Mouse (Mus musculus): Measurements from ENCODE around the gene Bfsp2. TPM values are rescaled to one million over a fixed set of nuclear protein-coding genes. Genes with fewer than 3 reads are reported as not detected.

The Bfsp2 gene
- total RNA-seq, 2 experiments from 2014 or later: 0.35 to 0.48 TPM

- intact Hi-C loops (cut with DNase I): no loop called here
- DNase-seq: no peak
Observed at GRCm38 (mm10) chr9:103489096-103489495, 8.9 kb upstream of the Bfsp2 start.

GRCm38 (mm10) chr9:103486262-103486661 lies 6.0 kb upstream of the Bfsp2 start:
- DNase-seq: no peak
- intact Hi-C loops (cut with DNase I): no loop called here

DNA sequence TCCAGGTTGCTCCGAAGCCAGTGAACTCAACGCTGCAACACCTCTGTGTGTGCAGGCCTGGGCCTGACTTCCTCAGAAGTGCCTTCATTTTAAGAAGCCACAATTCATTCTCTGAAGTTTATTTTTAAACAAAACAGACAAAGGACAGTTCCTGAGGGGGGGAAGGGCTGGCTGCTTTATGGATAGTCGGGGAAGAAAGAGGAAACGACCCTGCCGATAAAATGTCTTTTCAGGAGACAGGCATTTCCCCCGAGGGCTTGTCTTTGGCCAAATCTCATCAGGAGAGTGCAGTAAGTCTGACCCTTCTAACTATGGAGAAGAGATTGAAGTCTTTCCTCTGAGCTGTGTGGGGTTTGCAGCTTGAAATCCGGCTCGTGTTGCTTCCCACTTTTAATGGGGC lies 5.4 kb upstream of the Bfsp2 start:
- intact Hi-C loops (cut with DNase I): no loop called here
- no peak for DNase-seq

DNA sequence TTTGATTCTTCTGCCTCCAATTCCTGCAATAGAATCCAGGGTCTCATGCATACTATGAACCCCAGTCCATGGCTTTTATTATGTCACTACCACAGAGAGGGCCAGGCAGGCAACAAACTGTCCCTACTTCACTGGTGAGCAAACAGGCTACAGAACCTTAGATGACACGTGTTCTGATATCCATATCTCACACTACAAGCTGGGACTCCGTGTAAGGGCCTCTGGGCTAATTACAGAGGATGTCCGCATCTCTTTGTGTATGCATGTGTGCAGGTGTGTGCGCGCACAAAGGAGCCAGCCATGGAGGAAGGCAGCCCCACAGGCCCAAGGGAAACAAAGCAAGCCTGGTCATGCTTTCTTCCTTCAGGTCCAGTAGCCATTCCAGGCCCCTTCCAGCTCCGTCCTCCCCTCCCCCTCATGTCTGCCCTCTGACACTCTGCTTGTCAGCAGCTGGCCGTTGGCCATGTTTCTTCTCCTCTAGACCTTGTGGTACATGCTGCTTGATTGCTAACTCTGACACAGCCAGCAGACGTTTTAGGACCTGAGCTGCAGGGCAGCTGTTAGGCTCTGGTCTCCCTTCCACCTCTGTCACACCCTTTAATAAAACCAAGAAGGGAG lies 492 bp upstream of the Bfsp2 start:
- intact Hi-C loops (cut with DNase I): no loop called here
- peak; percentile 76 to 77 for DNase-seq

DNA sequence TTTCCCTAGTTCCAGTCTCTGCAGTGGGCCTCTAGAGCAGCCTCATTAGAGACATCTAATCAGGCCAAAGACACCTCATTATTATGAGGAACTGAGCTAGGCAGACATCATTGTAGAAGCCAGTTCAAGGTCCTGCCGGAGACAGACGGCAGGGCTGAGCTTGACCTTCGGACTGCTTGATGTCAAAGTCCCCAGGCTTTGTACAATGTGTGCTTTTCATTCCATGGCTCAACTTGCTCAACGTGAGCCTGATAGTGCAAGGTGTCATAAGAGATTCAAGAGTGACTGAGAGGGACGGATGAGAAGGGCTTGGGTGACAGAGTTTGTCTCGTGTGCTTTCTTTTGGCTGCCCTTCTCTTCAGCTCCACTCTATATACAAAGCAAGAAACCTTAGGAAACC lies 4.8 kb downstream of the Bfsp2 start:
- intact Hi-C loops (cut with DNase I): loop anchor here (10.0 kb wide), 1 partner anchor 261 kb away; no protein-coding TSS in a partner anchor
- no peak for DNase-seq

DNA sequence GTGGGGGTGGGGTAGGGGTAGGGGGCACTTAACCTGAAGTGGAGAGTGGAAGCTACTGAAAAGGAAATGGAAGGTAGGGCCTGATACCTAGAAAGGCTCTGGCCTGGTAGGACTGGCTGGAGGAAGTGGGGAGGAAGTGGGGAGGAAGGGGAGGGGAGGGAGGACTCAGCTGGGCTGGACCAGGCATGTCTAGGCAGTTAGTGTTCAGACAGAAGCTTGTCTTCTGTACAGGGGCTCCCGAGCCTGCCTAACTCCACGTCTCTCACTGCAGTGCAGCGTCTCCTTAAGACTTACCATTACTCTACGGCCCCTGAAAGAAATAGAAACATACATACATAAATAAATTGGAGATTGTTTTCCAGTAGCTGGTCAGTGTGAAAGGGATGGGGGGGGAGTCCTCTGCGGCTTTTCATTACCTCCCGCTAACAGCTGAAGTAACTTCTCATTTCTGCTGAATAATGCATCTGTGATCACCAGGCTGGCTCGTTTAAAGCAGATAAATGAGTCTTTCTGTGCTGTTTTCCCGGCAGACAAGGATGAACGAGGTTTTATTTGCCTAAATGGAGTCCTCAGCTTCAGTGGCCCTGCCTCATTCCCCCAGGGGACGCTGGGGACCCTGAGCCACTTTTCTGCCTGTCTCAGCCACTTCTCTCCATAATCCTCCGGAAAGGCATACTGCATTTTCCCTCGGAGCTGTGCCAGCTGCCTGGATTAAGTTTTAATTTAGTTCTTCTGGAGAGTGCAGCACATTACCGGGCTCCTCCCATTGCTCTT lies 6.1 kb downstream of the Bfsp2 start:
- intact Hi-C loops (cut with DNase I): loop anchor here (10.0 kb wide), 1 partner anchor 259 kb away; no protein-coding TSS in a partner anchor

GRCm38 (mm10) chr9:103471784-103472183 lies 8.4 kb downstream of the Bfsp2 start:
- intact Hi-C loops (cut with DNase I): loop anchor here (10.0 kb wide), 1 partner anchor 257 kb away; no protein-coding TSS in a partner anchor
- DNase-seq: no peak

More for the DNA sequence above, 6.1 kb downstream of the Bfsp2 start:
- no peak for DNase-seq

DNA sequence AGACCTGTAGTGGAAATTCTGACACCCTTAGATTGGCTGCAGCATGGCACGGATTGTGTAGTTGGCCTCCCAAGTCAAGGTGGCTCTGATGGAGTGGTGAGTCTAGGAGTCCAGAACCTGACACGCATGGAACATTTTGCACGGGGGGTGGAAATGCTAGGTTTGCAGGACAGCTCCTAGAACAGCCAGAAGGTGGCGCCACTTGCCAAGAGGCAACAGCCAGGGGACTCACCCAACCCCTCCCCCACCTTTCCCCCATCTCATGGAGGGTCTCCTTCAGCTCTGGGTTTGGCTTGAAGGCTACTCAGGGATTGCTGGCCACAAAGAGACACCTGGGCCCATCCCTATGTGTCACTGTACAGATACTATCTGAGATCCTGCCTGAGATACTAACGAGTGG lies 10.7 kb downstream of the Bfsp2 start:
- no peak for DNase-seq
- intact Hi-C loops (cut with DNase I): no loop called here

DNA sequence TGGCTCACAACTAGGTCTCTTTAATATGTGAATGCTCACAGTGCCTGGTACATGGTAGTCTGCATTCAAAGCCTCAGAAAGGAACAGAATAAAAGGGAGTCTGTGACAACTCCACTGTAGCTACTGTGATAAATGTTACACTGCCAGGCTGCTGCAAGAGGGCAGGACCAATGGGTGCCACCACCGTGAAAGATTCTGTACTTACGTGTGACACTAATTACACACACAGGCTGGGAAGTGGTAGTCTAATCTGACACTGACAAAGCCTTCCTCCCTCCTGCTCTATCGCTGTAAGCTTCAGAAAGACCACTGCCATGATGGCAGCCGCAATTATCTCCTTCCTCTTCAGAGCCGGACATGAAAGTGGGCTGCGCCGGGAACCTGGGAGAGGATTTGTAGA lies 11.3 kb downstream of the Bfsp2 start:
- intact Hi-C loops (cut with DNase I): no loop called here
- DNase-seq: no peak

DNA sequence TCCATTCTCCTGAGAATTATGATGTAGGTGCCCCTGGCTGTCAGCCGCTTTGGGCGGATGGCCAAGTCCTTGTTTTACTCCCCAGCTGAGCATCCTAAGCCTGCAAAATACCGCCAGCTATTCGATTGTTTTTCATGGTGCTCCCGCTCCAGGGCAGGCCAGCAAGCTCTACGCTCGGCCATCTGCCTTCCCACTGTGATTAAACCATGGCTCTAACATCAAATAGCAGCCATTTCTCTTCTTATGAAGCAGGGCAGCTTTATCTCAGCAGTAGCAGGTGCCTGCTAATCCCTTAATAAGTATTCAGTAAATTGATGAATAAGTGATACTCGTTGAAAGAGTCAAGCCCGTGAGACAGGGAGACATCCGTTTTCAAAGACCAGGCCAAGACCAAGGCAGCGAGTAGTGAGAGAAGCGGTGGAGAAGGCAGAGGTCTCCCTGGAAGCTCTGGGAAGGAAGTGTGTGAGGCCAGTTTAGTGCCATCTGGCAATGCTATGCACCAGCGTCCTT lies 14.5 kb downstream of the Bfsp2 start:
- DNase-seq: no peak
- intact Hi-C loops (cut with DNase I): no loop called here

DNA sequence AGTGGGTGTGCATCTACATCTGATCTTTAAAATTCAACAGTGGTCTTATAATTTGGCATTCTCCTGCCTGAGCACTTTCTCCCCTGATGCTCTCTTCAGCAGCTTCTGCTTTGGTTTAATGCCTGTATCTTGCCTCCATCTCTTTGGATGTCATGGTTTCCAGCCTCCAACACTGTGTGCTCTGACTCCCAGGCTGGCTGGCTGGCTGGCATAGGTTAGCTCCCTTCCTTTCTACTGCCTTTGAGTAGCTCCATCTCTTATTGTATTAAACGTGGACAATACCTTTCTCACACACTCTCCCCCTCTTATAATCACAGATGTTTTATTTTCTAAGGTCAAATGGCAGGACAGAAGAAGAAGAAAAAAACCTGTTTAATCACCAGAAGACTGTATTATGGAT lies 14.9 kb downstream of the Bfsp2 start:
- no peak for DNase-seq
- intact Hi-C loops (cut with DNase I): no loop called here

GRCm38 (mm10) chr9:103463833-103464232 lies 16.4 kb downstream of the Bfsp2 start:
- intact Hi-C loops (cut with DNase I): no loop called here
- peak in 1 of 2 experiments; percentile 22 for DNase-seq

- intact Hi-C loops (cut with DNase I): no loop called here
- no peak for DNase-seq
Observed at GRCm38 (mm10) chr9:103459839-103460238, 20.4 kb downstream of the Bfsp2 start.

DNA sequence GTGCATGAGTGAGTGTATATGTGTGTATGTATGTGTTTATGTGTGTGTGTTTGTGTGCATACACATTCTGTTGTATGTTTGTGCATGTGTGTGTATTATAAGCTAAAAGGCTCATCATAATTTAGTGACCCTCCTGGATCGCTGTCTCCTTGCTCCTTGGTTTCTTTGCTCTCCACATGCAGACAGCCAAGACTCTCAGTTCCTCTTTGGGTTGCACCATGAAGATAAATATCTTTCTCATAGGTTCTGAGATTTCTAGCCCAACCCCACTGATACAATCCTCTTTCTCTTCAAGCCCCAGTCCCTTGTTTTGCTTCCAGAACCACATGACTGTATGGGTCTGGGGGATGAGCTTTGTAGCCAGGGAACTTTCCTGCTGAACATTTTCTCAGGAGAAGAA lies 20.9 kb downstream of the Bfsp2 start:
- intact Hi-C loops (cut with DNase I): no loop called here

DNA sequence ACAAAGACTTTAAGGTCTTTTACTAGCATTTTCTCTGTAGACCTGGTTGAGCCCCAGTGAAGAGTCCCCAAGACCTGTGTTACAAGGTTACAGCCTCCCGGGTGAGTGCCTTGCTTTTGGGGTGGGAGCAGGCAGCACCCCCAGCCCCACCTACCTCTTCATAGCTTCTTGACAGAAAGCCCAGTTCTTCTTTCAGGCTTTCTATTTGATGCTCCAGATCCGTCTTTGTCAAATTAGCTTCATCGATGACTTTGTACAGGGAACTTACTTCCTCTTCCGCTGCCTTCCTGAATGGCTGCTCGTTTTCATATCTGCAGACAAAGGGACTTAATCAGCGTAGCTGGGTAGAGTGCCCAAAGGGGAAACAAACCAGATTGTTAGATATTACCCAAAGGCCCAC lies 30.6 kb downstream of the Bfsp2 start:
- intact Hi-C loops (cut with DNase I): no loop called here

More for the DNA sequence above, 20.9 kb downstream of the Bfsp2 start:
- DNase-seq: no peak

DNA sequence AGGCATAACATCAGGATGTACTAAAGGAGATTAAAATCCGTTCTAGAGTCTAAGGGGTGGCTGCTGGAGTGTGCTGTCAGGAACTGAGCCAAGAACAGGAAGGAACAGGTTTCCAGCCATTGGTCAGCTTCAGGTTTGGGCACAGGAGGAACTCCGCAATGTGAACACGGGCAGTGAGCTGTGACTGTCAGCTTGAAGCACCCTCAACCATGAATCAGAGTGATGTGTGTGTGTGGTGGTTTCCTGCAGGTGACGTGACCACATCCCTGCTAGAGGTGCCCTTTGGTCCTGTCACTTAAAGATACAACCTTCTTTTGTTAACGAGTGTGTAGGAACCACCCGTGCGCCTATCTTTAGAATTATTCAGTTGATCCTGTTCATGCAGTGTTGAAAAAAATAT lies 31.1 kb downstream of the Bfsp2 start:
- intact Hi-C loops (cut with DNase I): no loop called here
- DNase-seq: no peak

More for the DNA sequence above, 30.6 kb downstream of the Bfsp2 start:
- DNase-seq: no peak

DNA sequence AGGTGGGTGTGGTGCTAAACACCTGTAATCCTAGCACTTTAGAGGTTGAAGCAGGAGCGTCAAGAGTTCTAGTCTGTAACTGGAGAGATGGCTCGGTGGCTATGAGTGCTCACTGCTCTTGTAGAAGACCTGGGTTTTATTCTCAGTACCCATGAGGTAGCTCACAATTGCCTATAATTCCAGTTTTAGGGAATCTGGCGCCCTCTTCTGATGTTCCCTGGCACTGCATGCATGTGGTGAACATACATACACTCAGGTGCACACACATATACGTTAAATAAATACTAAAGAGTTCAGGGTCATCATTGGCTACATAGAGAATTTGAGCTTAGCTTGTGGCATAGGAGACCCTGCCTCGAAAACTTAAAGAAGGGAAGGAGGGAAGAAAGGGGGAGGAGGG lies 35.6 kb downstream of the Bfsp2 start:
- intact Hi-C loops (cut with DNase I): no loop called here
- DNase-seq: no peak

DNA sequence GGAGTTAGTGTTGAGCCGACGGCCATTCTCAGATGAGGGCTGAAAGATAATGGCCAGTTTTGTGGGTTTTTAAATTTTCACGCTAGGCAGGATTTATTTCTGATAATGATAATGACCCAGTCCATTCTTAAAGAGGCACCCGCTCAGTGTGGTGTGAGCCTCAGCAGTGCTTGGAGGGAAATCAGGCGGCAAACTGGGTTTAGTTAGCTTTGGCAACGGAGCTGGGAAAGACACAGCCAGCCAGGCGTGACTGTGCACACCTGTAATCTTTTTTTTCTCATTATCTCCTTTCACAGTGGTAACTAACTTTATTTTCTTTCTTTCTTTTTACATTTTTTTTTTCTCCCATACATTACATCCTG lies 36.4 kb downstream of the Bfsp2 start:
- intact Hi-C loops (cut with DNase I): no loop called here
- DNase-seq: no peak

DNA sequence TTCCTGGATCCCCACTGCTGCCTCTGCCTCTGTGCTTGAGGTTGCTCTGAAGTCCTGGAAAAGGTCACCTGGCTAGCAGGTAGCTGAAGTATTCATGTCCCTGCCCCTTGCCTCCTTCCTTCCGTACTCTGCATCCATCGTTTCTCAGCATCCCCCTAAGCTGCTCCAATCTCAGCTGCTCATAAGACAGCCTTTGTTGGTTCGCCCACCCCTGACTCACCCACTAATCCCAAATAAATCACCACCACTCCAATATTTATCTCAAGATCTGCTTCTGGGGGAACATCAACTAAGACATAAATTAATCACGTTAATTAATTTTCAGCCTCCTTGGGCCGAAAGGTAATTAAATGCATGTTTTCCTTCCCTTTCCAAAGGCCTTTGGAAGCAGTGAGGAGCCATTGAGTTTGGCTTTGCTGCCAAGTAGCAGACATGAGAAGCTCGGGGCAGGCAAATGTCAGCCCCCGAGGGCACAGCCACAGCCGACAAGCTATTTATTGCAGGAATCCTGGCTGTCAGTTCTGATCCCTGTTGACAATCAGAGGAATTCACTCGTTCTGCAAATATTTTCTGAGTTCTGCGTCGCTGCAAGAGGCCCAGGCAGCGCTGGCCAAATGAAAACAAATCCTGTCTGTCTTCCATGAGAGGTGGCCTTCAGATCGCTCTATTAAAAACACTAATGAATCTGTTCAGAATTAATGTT lies 36.9 kb downstream of the Bfsp2 start:
- peak; percentile 33 to 40 for DNase-seq
- intact Hi-C loops (cut with DNase I): no loop called here

DNA sequence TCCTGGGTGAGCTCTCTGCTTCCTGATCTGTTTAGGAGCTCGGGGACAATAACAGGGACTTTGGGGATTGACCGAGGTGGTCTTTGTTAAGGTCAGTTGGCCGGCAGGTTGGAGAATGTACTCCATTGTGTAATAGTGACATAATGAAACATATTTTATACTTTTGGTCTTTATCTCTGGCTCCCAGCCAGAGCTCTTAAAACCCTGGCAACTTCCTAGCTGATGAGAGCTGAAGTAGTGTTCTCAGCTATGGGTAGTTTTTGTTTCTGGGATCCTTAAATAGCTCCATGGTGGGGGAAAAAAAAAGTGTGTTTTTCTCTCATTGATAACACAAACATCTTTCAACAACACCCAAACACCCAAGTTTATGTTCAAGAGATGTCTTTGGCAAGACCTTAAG lies 39.6 kb downstream of the Bfsp2 start:
- peak; percentile 32 for DNase-seq
- intact Hi-C loops (cut with DNase I): no loop called here

DNA sequence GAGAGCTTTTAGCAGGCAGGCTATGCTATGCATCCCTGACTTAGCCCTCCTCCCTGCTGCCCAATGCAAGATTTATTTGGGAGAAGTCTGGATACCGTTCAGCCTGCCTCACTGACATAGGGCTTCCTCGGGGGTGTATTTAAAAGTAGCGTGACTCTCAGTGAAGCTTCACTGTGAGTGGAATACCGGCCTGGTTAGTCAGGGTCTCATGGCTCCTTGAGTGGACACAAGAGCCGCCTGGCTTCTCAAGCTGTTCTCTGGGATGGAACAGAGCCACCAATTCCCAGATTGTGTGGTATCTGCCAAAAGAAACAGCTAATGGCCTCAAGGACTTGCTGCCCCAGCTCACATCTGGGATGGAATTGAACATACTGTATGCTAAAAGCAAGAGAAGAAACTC lies 43.1 kb downstream of the Bfsp2 start:
- DNase-seq: peak; percentile 49 to 55
- intact Hi-C loops (cut with DNase I): no loop called here

All from heart, postnatal 10 days (tissue).